Mouse (Mus musculus) limb, embryonic 15.5 days (tissue): Measurements from ENCODE around the gene Rpl13. TPM values are rescaled to one million over a fixed set of nuclear protein-coding genes. Genes with fewer than 3 reads are reported as not detected.

Experiments
- ATAC-seq: fragments of 200-750 bp; cut with Nextera tagmentation; 2 replicates; pipeline ENCODE4 v1.8.0; 2017; ENCODE audit warnings: low read depth, moderate TSS enrichment; ENCODE audit not compliant: insufficient number of reproducible peaks, low FRiP score, low TSS enrichment
- H3K27ac ChIP-seq: fragments of 300-500 bp; sonication (generic); 2 replicates; pipeline ENCODE4 v1.5.1; 2015; ENCODE audit warnings: moderate library complexity, mild to moderate bottlenecking, inconsistent platforms
- H3K27me3 ChIP-seq: fragments of 300-500 bp; sonication (generic); 2 replicates; pipeline ENCODE4 v1.6.1; 2015; ENCODE audit warnings: inconsistent platforms
- H3K36me3 ChIP-seq: fragments of 300-500 bp; sonication (generic); 2 replicates; pipeline ENCODE4 v1.6.1; 2015; ENCODE audit warnings: inconsistent platforms
- H3K4me1 ChIP-seq: fragments of 300-500 bp; sonication (generic); 2 replicates; pipeline ENCODE4 v1.6.1; 2015; ENCODE audit warnings: inconsistent platforms
- H3K4me2 ChIP-seq: fragments of 300-500 bp; sonication (generic); 2 replicates; pipeline ENCODE4 v1.6.1; 2015; ENCODE audit warnings: mild to moderate bottlenecking, inconsistent platforms
- H3K4me3 ChIP-seq: fragments of 300-500 bp; sonication (generic); 2 replicates; pipeline ENCODE4 v1.5.1; 2015; ENCODE audit warnings: mild to moderate bottlenecking, inconsistent platforms
- H3K9ac ChIP-seq: fragments of 300-500 bp; sonication (generic); 2 replicates; pipeline ENCODE4 v1.6.1; 2015; ENCODE audit warnings: inconsistent platforms
- H3K9me3 ChIP-seq: fragments of 300-500 bp; sonication (generic); 2 replicates; pipeline ENCODE4 v1.6.1; 2016; ENCODE audit warnings: inconsistent platforms
- whole genome bisulfite sequencing: fragments of 180-500 bp; shearing (Covaris S2); methylation state at CpG from one replicate; pipeline ENCODE4 v1.1.7; 2015; 5-methylcytosine and 5-hydroxymethylcytosine counted together
- polyA plus RNA-seq: library from polyadenylated mRNA; unstranded; fragments of >200 nt; fragmentation: Nextera tagmentation; extraction: Ambion mirVana; gene quantifications from 2 replicates; pipeline ENCODE4 v1.2.1, GENCODE M21; 2015

Rpl13 gene
- 1,386 and 1,581 TPM in 2 replicates for polyA plus RNA-seq

DNA sequence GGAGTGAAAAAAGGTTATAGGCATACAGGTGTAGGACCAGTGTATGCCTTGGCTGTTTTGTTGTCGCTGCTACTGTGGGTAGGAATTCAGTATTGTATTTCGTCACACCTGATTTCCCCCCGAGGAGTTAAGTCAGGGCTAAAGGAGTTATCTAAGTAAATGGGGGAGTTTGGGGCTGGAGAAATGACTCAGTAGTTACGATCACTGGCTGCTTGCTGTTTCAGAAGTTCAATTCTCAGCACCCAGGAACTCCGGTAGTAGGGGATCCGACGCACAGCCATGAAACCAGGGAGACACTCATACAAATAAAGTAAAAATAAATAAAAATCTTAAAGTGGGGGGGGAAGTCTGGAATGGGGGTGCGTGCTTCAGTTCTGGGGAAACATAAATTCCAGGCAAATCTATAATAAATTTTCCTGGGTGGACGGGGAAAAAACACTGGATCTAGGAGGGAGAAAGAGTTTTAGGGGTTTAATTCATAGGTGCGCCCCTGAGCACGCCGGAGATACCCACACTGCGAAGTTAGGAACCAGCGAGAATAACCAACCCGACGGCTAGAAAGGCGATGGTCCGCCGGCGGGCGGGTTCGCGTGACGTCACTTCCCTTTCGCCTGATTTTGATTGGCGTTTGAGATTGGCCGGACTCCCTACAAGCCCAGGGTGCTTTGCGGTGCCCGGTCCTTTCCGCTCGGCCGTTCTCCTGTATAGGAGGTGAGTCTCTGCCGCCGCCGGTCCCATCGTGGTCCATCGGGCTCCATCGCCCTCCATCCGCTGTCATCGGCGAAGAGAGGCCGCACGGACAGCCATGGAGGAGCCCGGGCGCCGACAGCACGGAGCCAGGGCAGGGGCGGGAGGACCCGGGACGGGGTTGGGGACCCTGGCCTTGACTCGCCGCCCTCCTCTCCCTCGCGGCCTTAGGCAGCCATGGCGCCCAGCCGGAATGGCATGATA, at the start of gene Rpl13:
Gene Rpl13 (plus strand): TSS at position 616 of the 951 bp plus-strand sequence.
- H3K36me3 ChIP-seq = peaks cover 44% of the 10 kb centered on the region
- peaks cover 17% of the 10 kb centered on the region for H3K4me1 ChIP-seq
- peak within 1 kb of the TSS; percentile 96 for H3K27ac ChIP-seq
- peak; percentile 91 for ATAC-seq
- whole genome bisulfite sequencing = 1% methylated on average over 56 of the region's 56 CpGs
- peak within 1 kb of the TSS; percentile 81 for H3K4me2 ChIP-seq
- H3K4me3 ChIP-seq = peak within 1 kb of the TSS; percentile 67
- H3K27me3 ChIP-seq = no peaks in the 10 kb centered on the region
- H3K9me3 ChIP-seq = no peaks in the 10 kb centered on the region
- peak within 1 kb of the TSS; percentile 90 for H3K9ac ChIP-seq

DNA sequence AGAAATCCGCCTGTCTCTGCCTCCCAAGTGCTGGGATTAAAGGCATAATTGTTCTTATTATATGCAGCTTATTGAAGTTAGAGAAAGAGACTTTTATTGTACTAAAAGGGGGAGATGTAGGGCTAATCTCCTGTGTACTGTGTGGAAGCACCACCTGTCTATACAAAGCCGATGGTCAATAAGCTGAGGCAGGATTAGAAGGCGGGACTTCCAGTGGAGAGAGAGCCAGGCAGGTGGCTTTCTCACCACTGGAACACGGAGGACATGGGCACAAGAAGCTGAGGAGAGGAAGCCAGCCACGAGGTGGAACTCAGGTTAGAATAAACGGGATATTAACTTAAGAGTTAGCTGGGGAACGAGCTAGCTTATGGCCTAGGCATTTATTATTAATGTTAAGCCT, 39.4 kb upstream of the Rpl13 start, which contains the start of gene Spg7:
Gene Spg7 (plus strand): TSS at position 222 of the 400 bp plus-strand sequence.
- Histone ChIP-seq H3K9ac (no peak within 1 kb of the TSS), H3K9me3 (no peaks in the 10 kb centered on the region), H3K4me3 (no peak within 1 kb of the TSS), H3K4me1 (peaks cover 20% of the 10 kb centered on the region), H3K27ac (no peak within 1 kb of the TSS), H3K4me2 (no peak within 1 kb of the TSS), H3K36me3 (peaks cover 10% of the 10 kb centered on the region; the same call in 1 of the 2 replicates), H3K27me3 (no peaks in the 10 kb centered on the region)
- WGBS = 71% methylated on average over 7 of the region's 7 CpGs
- no peak for ATAC-seq

DNA sequence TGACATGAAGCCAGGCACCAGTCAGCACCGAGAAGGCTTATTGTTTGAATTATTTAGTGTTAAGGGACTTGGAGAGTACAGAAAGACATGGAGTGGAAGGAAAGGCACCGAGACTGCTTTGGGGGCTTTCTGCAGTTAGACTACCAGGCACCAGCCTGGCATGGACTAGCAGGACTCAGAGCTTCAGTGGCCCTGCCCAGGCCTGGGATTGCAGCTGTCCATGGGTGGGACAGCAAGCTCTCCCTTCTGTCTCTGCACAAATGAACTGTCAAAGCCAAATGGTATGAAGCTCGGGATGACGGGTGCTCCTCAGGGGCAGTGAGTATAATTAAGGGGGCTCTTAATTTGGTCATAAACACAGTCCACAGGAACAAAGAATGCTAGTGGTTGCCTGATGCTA, 38.1 kb upstream of the Rpl13 start:
- H3K4me3 ChIP-seq = peak overlapping the region; percentile 95; the same call in 1 of the 2 replicates
- H3K27me3 ChIP-seq = no peaks in the 10 kb centered on the region
- H3K4me2 ChIP-seq = peak overlapping the region; percentile 53; the same call in 1 of the 2 replicates
- H3K4me1 ChIP-seq = peaks cover 20% of the 10 kb centered on the region
- H3K9ac ChIP-seq = no peak overlapping the region
- H3K9me3 ChIP-seq = no peaks in the 10 kb centered on the region
- peaks cover 16% of the 10 kb centered on the region for H3K36me3 ChIP-seq
- WGBS = 59% methylated on average over 4 of the region's 4 CpGs
- no peak for ATAC-seq
- no peak overlapping the region for H3K27ac ChIP-seq

DNA sequence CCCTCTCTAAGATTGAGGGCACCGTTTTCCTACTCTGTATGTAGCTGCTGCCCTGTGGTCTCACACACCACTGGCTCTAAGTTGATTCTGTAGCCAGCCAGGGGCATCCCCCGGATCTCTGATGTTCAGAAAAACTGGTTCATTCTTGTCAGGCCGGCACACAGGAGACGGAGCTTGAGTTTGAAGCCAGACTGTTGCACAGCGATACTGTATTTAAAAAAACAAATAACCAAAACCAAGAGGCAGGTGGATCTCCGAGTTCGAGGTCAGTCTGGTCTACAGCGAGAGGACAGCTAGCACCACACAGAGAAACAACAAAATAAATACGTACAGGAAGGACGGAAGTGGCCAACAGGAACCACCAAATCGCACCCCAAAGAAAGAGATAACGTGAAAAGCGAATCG, 37.3 kb upstream of the Rpl13 start:
- Histone ChIP-seq H3K9me3 (no peaks in the 10 kb centered on the region), H3K4me1 (peaks cover 20% of the 10 kb centered on the region), H3K27ac (peak overlapping the region; percentile 94), H3K4me2 (peak overlapping the region; percentile 53), H3K4me3 (peak overlapping the region; percentile 95), H3K9ac (peak overlapping the region; percentile 48), H3K27me3 (no peaks in the 10 kb centered on the region), H3K36me3 (peaks cover 16% of the 10 kb centered on the region)
- ATAC-seq = no peak
- WGBS = 1% methylated on average over 14 of the region's 14 CpGs

DNA sequence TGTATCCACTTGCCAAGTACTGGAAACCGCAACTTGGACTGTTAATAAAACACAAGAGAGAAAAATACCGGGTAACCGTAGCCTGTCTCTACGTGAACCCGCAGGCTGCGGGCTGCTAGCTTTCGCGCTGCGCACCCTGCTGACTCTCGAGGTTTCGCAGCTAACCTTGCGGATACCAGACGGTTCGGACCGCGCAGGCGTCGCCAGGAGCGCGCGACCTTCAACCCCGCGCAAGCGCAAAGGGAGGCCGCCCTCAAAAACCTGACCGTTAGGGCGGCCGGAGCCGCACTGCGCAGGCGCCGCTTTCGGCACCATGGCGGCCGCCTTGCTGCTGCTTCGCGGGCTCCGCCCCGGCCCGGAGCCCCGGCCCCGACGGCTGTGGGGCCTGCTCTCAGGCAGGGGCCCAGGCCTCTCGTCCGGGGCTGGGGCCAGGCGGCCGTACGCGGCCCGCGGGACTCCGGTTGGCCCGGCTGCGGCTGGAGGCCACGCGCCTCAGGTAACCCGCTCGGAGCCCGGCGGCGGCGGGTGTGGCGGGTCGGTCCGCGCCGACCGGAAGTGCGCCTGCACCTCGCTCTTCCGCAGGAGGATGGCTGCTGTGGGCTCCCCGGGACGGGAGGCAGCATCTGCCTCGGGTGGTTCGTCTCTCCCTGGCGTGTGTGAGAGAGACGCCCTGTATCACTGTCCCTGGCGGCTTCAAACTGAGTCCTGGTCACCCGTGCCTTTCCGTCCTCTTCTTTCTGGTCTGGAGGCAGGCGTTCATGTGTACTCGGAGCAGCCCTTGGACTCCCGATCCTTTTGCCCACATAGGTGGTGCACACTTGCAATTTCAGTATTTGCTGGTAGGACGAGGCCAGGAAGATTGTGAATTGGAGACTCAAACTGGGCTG, 36.7 kb upstream of the Rpl13 start:
- H3K27ac ChIP-seq = peak overlapping the region; percentile 94
- peak; percentile 93 for ATAC-seq
- peaks cover 16% of the 10 kb centered on the region for H3K36me3 ChIP-seq
- H3K4me1 ChIP-seq = peaks cover 20% of the 10 kb centered on the region
- H3K4me2 ChIP-seq = peak overlapping the region; percentile 55
- H3K27me3 ChIP-seq = no peaks in the 10 kb centered on the region
- WGBS = under 1% methylated on average over 82 of the region's 84 CpGs
- H3K9me3 ChIP-seq = no peaks in the 10 kb centered on the region
- peak overlapping the region; percentile 95 for H3K4me3 ChIP-seq
- peak overlapping the region; percentile 96 for H3K9ac ChIP-seq

DNA sequence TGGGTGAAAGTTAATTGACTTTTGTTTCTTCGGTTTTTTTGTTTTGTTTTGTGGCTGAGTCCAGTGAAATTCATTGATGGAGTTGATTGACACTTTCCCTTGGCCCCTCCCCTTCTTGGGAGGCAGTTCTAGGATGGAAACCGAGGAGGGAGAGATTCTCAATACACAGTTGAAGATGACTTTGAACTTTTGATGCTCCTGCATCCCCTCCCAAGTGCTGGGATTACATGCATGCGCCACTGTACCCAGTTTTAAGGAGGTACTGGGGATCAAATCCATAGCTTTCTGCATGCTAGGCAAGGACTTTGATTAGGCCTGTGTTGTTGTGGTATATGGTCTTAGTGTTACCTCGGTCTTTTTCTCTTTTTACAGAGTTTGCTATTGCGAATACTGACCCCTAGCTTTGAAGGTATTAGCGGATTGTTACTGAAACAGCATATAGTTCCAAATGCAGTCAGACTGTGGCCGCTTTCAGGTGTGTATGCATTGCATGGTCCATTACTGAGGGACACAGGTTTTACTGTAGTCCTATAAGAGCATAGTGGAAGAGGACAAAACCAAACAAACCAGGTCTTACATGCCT, 36.0 kb upstream of the Rpl13 start:
- no peak for ATAC-seq
- 36% methylated on average over 7 of the region's 7 CpGs for WGBS
- H3K4me2 ChIP-seq = peak overlapping the region; percentile 55
- H3K4me1 ChIP-seq = peaks cover 20% of the 10 kb centered on the region
- H3K4me3 ChIP-seq = peak overlapping the region; percentile 95
- peak overlapping the region; percentile 96 for H3K9ac ChIP-seq
- H3K9me3 ChIP-seq = no peaks in the 10 kb centered on the region
- peak overlapping the region; percentile 94 for H3K27ac ChIP-seq
- H3K27me3 ChIP-seq = no peaks in the 10 kb centered on the region
- H3K36me3 ChIP-seq = peaks cover 19% of the 10 kb centered on the region

DNA sequence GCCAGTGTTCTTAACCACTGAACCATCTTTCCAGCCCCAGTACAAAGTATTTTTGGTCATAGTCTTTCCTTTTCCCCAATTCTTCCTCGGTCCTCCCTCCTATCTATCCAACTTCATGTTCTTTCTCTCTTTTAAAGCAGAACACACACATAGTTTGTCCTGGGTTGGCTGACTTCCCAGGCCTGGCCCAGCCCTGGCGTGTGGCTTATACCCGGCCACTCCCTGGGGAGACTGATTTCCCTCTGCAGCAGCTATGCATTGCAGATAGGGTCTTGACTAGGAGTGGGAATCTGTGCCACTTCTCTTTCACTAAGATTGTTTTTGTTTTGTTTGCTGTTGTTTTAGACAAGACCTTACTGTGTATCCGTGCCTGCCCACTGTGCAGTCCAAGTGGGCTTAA, 31.0 kb upstream of the Rpl13 start:
- H3K4me3 ChIP-seq = no peak overlapping the region
- ATAC-seq = no peak
- no peak overlapping the region for H3K27ac ChIP-seq
- no peaks in the 10 kb centered on the region for H3K27me3 ChIP-seq
- no peaks in the 10 kb centered on the region for H3K9me3 ChIP-seq
- H3K9ac ChIP-seq = no peak overlapping the region
- no peak overlapping the region for H3K4me2 ChIP-seq
- peaks cover 59% of the 10 kb centered on the region for H3K36me3 ChIP-seq
- WGBS = 69% methylated on average over 4 of the region's 4 CpGs
- H3K4me1 ChIP-seq = peaks cover 8% of the 10 kb centered on the region

DNA sequence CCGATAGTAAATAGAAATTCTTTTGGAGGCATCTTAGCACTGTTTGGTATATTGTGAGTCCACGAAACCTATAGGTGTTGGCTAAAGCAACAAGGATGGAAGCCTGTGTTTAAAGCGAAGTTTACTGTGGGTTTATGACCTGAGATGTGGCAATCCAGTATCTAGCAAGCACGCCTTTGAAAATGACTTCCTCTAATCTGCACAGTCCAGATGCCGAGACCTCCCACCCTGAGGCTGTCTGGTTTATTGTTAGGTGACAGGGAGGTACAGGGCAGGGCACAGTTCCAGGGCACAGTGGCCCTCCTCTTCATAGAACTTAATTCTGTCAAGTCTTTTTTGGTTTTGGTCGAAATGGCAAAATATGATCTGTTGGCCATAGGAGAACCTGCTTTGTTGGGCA, 24.9 kb upstream of the Rpl13 start:
- 73% methylated on average over 6 of the region's 6 CpGs for WGBS
- no peak for ATAC-seq

DNA sequence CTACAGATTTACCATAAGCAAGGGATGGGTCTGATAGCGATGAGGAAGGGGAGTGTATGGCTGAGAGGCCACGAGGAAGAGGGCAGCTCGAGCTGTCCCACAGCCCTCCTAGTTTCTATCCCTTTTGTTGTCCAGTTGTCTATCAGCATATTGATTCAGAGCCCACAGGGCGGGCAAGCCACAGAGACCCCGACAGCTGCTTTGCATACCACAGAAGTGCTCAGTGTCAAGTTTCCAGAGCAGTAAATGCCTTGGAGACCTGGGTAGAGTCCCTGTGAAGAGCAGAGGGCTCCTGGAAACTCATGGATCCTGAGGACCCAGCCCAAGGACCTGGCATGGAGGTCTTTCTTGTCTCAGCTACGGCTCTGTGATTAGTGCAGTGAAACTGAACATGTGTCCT, 19.2 kb upstream of the Rpl13 start:
- Histone ChIP-seq H3K9me3 (no peaks in the 10 kb centered on the region), H3K27ac (no peak overlapping the region), H3K36me3 (peaks cover 96% of the 10 kb centered on the region), H3K4me1 (no peaks in the 10 kb centered on the region), H3K9ac (no peak overlapping the region), H3K27me3 (no peaks in the 10 kb centered on the region), H3K4me3 (no peak overlapping the region), H3K4me2 (no peak overlapping the region)
- WGBS = 78% methylated on average over 6 of the region's 6 CpGs
- ATAC-seq = no peak

More for the DNA sequence above, 24.9 kb upstream of the Rpl13 start:
- Histone ChIP-seq H3K27me3 (no peaks in the 10 kb centered on the region), H3K4me2 (no peak overlapping the region), H3K36me3 (peaks cover 94% of the 10 kb centered on the region), H3K27ac (no peak overlapping the region), H3K4me3 (no peak overlapping the region), H3K9me3 (no peaks in the 10 kb centered on the region), H3K9ac (no peak overlapping the region), H3K4me1 (no peaks in the 10 kb centered on the region)

DNA sequence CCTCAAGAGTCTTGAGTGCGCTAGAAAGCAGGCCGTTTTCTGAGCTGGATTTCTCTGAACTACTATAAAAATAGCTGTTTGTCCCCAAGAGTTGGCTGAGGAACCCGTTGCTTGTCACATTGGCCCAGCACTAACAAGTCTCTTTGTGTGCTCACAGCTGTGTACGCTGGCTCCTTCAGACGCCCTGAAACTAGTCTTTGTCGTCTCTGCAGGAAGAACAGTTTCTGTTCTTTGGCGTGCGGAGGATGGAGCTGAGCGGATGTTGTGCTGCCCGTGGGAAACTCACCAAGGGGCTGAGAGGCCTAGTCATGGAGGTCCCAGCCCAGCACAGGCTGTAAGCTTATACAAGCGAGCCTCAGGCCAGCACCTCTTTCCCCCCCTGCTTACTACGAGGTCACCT, 18.5 kb upstream of the Rpl13 start:
- 91% methylated on average over 12 of the region's 12 CpGs for WGBS
- Histone ChIP-seq H3K9ac (no peak overlapping the region), H3K4me1 (no peaks in the 10 kb centered on the region), H3K9me3 (no peaks in the 10 kb centered on the region), H3K4me3 (no peak overlapping the region), H3K27ac (no peak overlapping the region), H3K4me2 (no peak overlapping the region), H3K27me3 (no peaks in the 10 kb centered on the region), H3K36me3 (peaks cover 96% of the 10 kb centered on the region)
- no peak for ATAC-seq

DNA sequence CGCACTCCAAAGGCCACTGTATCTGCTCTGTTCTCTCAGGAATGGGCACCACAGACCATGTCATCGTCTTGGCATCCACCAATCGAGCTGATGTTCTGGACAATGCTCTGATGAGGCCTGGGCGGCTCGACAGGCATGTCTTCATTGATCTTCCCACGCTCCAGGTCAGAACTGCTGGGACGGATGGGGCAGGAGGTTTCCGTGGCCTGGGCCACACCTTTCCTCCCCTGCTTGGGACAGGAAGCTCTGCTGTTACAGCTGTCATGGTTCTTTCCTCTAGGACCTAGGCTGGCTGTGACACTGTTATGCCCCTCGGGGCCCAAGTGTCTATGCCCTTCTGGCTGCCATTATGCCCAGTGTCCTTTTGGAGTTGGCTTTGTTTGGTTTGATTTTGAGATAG, 14.9 kb upstream of the Rpl13 start:
- WGBS = 84% methylated on average over 9 of the region's 9 CpGs
- peaks cover 99% of the 10 kb centered on the region for H3K36me3 ChIP-seq
- no peak overlapping the region for H3K4me3 ChIP-seq
- ATAC-seq = no peak
- no peak overlapping the region for H3K27ac ChIP-seq
- no peak overlapping the region for H3K9ac ChIP-seq
- no peaks in the 10 kb centered on the region for H3K9me3 ChIP-seq
- no peak overlapping the region for H3K4me2 ChIP-seq
- no peaks in the 10 kb centered on the region for H3K4me1 ChIP-seq
- no peaks in the 10 kb centered on the region for H3K27me3 ChIP-seq
